Mouse (Mus musculus): ENCODE measurements around the gene H2-DMb1. TPM values are rescaled to one million over a fixed set of nuclear protein-coding genes. Genes with fewer than 3 reads are reported as not detected.
"Not testable (repeated sequence)": the region's sequence is repeated elsewhere in the genome, so short reads cannot be mapped to it uniquely, and the experiment has no call there.

Gene H2-DMb1
- polyA plus RNA-seq, 1 experiment: 4.5 TPM

- H3K4me1 ChIP-seq (ENCODE audit: control insufficient read depth, insufficient read depth, low read length): no peaks in the 10 kb centered on the region; the same call in 1 of the 2 replicates
- no peak overlapping the region for H3K27ac ChIP-seq (ENCODE audit: insufficient read depth, low read length)
- TF ChIP-seq POLR2A (IDR thresholded peaks at IDR 0.05; ENCODE audit: extremely low read depth, insufficient read depth, low read length): no peak
- no peak for TF ChIP-seq CTCF (IDR thresholded peaks at IDR 0.05; ENCODE audit: extremely low read depth, insufficient read depth, low read length)
- H3K4me3 ChIP-seq (ENCODE audit: insufficient read depth, low read length): no peak overlapping the region
These were observed 11.4 kb upstream of the H2-DMb1 start for GRCm38 (mm10) chr17:34141448-34141847.

DNA sequence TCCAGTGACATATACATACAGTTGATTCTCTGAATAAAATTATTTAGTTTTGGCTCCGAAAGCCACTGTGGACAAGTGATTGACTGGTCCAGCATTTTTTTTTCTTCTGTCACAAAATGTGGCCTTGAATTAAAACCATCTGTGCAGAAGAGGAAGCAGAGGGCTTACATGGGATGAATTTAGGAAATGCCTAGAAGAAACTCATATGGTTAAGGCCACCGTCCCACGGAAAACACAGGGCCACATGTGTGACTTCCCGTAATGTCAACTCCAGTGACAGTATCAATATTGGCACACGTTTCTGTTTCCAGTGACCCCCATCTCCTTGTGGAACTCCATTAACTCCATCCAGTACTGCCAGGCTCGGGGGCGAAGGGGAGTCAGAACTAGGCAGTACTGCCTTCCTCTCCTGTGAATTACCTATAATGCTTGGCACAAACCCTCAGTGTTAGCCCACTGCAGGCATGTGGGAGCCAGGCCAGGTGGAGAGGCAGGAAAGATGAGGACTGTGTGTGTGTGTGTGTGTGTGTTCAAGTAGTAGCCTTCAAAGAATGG lies 10.3 kb upstream of the H2-DMb1 start:
- no peak overlapping the region for H3K27ac ChIP-seq (ENCODE audit: insufficient read depth, low read length)
- H3K4me3 ChIP-seq (ENCODE audit: insufficient read depth, low read length): no peak overlapping the region
- TF ChIP-seq CTCF (IDR thresholded peaks at IDR 0.05; ENCODE audit: extremely low read depth, insufficient read depth, low read length) (no peak), POLR2A (IDR thresholded peaks at IDR 0.05; ENCODE audit: extremely low read depth, insufficient read depth, low read length) (no peak)
- no peaks in the 10 kb centered on the region; the same call in 1 of the 2 replicates for H3K4me1 ChIP-seq (ENCODE audit: control insufficient read depth, insufficient read depth, low read length)

GRCm38 (mm10) chr17:34143033-34143432 lies 9.8 kb upstream of the H2-DMb1 start, which contains the start of gene H2-DMb2:
Gene H2-DMb2 (plus strand): TSS chr17:34143307.
- H3K27ac ChIP-seq (ENCODE audit: insufficient read depth, low read length): no peak within 1 kb of the TSS
- no peak for TF ChIP-seq CTCF (IDR thresholded peaks at IDR 0.05; ENCODE audit: extremely low read depth, insufficient read depth, low read length)
- no peak for TF ChIP-seq POLR2A (IDR thresholded peaks at IDR 0.05; ENCODE audit: extremely low read depth, insufficient read depth, low read length)
- H3K4me1 ChIP-seq (ENCODE audit: control insufficient read depth, insufficient read depth, low read length): no peaks in the 10 kb centered on the region; the same call in 1 of the 2 replicates
- no peak within 1 kb of the TSS for H3K4me3 ChIP-seq (ENCODE audit: insufficient read depth, low read length)

GRCm38 (mm10) chr17:34143461-34143860 lies 9.4 kb upstream of the H2-DMb1 start:
- no peak overlapping the region for H3K27ac ChIP-seq (ENCODE audit: insufficient read depth, low read length)
- TF ChIP-seq POLR2A (IDR thresholded peaks at IDR 0.05; ENCODE audit: extremely low read depth, insufficient read depth, low read length) (no peak), CTCF (IDR thresholded peaks at IDR 0.05; ENCODE audit: extremely low read depth, insufficient read depth, low read length) (no peak)
- H3K4me1 ChIP-seq (ENCODE audit: control insufficient read depth, insufficient read depth, low read length): no peaks in the 10 kb centered on the region; the same call in 1 of the 2 replicates
- no peak overlapping the region for H3K4me3 ChIP-seq (ENCODE audit: insufficient read depth, low read length)

DNA sequence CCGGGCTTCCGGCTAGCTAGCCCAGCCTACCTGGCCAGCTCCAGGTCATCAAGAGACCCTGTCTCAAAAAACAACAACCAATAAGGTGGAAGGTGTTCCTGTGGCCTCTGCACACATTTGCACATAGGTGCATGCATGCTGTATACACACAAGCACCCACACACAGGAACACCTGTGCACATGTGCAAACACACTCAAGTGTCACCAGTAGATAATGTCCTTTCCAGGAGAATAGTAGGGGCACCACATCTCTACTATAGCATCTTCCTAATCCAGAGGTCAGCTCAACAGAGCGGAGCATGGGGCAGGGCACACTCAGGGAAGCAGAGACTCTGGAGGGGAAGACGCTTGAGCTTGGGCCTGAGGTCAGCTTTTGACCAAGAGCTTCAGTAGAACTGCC lies 8.7 kb upstream of the H2-DMb1 start:
- not testable (repeated sequence) for H3K4me1 ChIP-seq (ENCODE audit: control insufficient read depth, insufficient read depth, low read length); H3K27ac ChIP-seq (ENCODE audit: insufficient read depth, low read length); H3K4me3 ChIP-seq (ENCODE audit: insufficient read depth, low read length)

DNA sequence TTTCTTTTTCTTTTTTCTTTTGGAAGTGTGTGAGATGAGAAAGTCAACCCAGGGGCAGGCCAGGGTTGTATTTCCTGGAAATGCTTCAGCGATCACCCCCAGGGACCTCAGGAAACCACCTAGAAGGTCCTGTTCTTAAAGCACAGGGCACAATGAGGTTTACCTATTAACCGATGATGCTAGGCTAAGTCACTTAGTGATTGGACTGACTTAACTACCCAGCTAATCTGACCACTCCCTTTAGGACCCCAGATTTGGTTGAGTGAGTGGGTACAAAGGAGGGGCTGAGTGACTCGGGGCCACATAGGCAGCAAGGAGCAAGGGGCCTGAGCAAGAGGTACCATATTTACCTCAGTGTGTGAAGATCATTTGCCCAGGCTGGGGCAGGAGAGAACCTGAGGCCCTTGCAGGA lies 7.9 kb upstream of the H2-DMb1 start:
- no peak overlapping the region for H3K27ac ChIP-seq (ENCODE audit: insufficient read depth, low read length)
- no peak for TF ChIP-seq POLR2A (IDR thresholded peaks at IDR 0.05; ENCODE audit: extremely low read depth, insufficient read depth, low read length)
- no peak for TF ChIP-seq CTCF (IDR thresholded peaks at IDR 0.05; ENCODE audit: extremely low read depth, insufficient read depth, low read length)
- H3K4me1 ChIP-seq (ENCODE audit: control insufficient read depth, insufficient read depth, low read length): no peaks in the 10 kb centered on the region; the same call in 1 of the 2 replicates
- no peak overlapping the region for H3K4me3 ChIP-seq (ENCODE audit: insufficient read depth, low read length)

DNA sequence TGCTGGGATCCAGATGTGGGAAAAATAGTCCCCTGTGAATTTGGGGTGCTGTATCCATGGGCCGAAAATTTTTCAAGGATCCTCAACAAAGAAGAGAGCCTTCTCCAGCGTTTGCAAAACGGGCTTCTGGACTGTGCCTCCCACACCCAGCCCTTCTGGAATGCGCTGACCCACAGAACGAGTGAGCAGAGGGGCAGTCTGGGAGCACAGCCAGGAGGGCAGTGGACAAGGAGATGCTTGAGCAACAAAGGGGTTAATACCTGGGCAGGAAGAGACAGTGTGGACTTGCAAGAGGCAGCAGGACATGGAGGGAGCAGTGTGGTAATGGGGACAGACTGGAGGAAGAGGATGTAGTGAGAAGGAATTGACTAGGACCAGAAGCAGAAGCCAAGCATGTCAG lies 2.7 kb downstream of the H2-DMb1 start:
- Histone ChIP-seq H3K4me3 (ENCODE audit: insufficient read depth, low read length) (no peak overlapping the region), H3K4me1 (ENCODE audit: control insufficient read depth, insufficient read depth, low read length) (no peaks in the 10 kb centered on the region), H3K27ac (ENCODE audit: insufficient read depth, low read length) (no peak overlapping the region)
- TF ChIP-seq CTCF (IDR thresholded peaks at IDR 0.05; ENCODE audit: extremely low read depth, insufficient read depth, low read length) (no peak), POLR2A (IDR thresholded peaks at IDR 0.05; ENCODE audit: extremely low read depth, insufficient read depth, low read length) (no peak)

GRCm38 (mm10) chr17:34164202-34164895 lies 11.5 kb downstream of the H2-DMb1 start:
- Histone ChIP-seq H3K27ac (ENCODE audit: insufficient read depth, low read length) (no peak overlapping the region), H3K4me1 (ENCODE audit: control insufficient read depth, insufficient read depth, low read length) (no peaks in the 10 kb centered on the region), H3K4me3 (ENCODE audit: insufficient read depth, low read length) (no peak overlapping the region)
- TF ChIP-seq POLR2A (IDR thresholded peaks at IDR 0.05; ENCODE audit: extremely low read depth, insufficient read depth, low read length): no peak
- 0 out of 2 replicates have a peak, but pooled peaks have one; percentile 29 for TF ChIP-seq CTCF (IDR thresholded peaks at IDR 0.05; ENCODE audit: extremely low read depth, insufficient read depth, low read length)

DNA sequence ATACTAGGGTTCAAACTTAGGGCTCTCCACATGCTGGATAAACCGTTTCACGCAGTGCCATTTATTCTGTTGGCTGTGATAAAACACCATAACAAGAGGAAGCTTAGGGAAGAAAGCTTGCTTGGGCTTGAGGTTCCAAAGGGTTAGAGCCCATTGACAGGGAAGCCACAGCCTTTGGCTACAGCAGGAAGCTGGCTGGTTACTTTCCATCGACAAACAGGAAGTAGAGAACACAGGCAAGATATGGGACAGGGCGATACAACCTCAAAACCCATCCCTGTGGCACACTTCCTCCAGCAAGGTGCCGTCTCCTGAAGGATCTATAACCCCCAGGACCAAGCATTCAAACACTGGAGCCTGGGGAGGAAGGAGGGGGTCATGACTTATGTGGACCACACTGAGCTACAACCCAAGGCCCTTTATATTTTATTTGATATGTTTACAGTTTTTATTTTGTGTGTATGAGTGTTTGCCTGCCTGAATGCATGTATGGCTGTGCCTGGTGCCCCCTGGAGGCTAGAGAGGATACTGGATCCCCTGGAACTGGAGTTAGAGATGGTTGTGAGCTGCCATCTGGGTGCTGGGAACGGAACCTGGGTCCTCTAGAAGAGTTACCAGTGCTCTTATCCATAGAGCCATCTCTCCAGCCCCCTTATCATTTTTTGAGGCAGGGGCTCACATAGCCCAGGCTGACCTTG lies 12.3 kb downstream of the H2-DMb1 start:
- H3K27ac ChIP-seq (ENCODE audit: insufficient read depth, low read length): no peak overlapping the region
- no peak overlapping the region for H3K4me3 ChIP-seq (ENCODE audit: insufficient read depth, low read length)
- TF ChIP-seq CTCF (IDR thresholded peaks at IDR 0.05; ENCODE audit: extremely low read depth, insufficient read depth, low read length) (no peak), POLR2A (IDR thresholded peaks at IDR 0.05; ENCODE audit: extremely low read depth, insufficient read depth, low read length) (no peak)
- no peaks in the 10 kb centered on the region for H3K4me1 ChIP-seq (ENCODE audit: control insufficient read depth, insufficient read depth, low read length)

DNA sequence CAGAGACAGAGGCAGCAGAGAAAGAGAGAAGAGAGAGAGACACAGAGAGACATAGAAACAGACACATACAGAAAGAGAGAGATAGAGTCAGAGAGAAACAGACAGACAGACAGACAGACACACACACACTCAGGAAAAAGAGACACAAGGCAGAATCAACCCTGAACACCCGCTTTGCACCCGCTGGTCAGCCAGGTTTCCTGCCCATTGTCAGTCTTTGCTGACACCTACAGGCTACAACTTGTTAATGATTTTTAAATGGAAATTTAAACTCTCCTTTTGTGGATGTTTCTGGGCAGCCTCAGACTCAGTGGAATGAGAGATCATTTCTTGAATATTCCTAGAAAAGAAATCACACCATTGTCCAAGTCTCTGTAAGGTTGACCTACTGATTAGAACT lies 16.4 kb downstream of the H2-DMb1 start:
- Histone ChIP-seq H3K4me1 (ENCODE audit: control insufficient read depth, insufficient read depth, low read length) (no peaks in the 10 kb centered on the region), H3K4me3 (ENCODE audit: insufficient read depth, low read length) (no peak overlapping the region), H3K27ac (ENCODE audit: insufficient read depth, low read length) (no peak overlapping the region)
- TF ChIP-seq POLR2A (IDR thresholded peaks at IDR 0.05; ENCODE audit: extremely low read depth, insufficient read depth, low read length) (no peak), CTCF (IDR thresholded peaks at IDR 0.05; ENCODE audit: extremely low read depth, insufficient read depth, low read length) (peak; percentile 83)

Measured in cortical plate, adult 2 months (tissue).